Mouse (Mus musculus): ENCODE results near the gene Gm39653. TPM values are rescaled to one million over a fixed set of nuclear protein-coding genes. Genes with fewer than 3 reads are reported as not detected.
A peak's percentile ranks its signal among the peaks of the same experiment; 100 is the strongest.

Gm39653 gene
- total RNA-seq, 1 experiment from 2014 or later: not detected

- ATAC-seq (replicated peaks; ENCODE audit: low read depth, poor library complexity, severe bottlenecking): peak; percentile 93
Observed at GRCm38 (mm10) chr1:63668852-63669160, 53.0 kb downstream of the Gm39653 start.

Other genes starting within 250 kb of the Gm39653 start
- gene Adam23, start 170.1 kb upstream of the Gm39653 start, total RNA-seq (2017): not detected in 2 replicates
- not detected in 2 replicates for gene Dytn, start 71.0 kb downstream of the Gm39653 start, total RNA-seq (2017)
- not detected in 2 replicates for gene Mdh1b, start 114.3 kb downstream of the Gm39653 start, total RNA-seq (2017)
- 30.0 and 38.2 TPM in 2 replicates for gene Fastkd2, start 114.6 kb downstream of the Gm39653 start, total RNA-seq (2017)
- not detected in 2 replicates for gene 4933402D24Rik, start 153.3 kb downstream of the Gm39653 start, total RNA-seq (2017)